Mouse (Mus musculus): ENCODE data around the gene Atp13a1. TPM values are rescaled to one million over a fixed set of nuclear protein-coding genes. Genes with fewer than 3 reads are reported as not detected.
A peak's percentile ranks its signal among the peaks of the same experiment; 100 is the strongest.

The Atp13a1 gene
- total RNA-seq (2014; fragmentation: Nextera tagmentation) (33.3 and 43.5 TPM in 2 replicates), total RNA-seq (2017) (18.5 and 19.1 TPM in 2 replicates)

GRCm38 (mm10) chr8:69790773-69791367 is at the start of gene Atp13a1, which contains the start of gene Zfp866:
TSS of gene Atp13a1 (plus strand) at chr8:69791163.
TSS of gene Zfp866 (minus strand) at chr8:69791178.
- peak; percentile 92 for ATAC-seq (replicated peaks; ENCODE audit: poor library complexity, severe bottlenecking)

GRCm38 (mm10) chr8:69741231-69741630 is 49.7 kb upstream of the Atp13a1 start:
- ATAC-seq (replicated peaks; ENCODE audit: poor library complexity, severe bottlenecking), result no peak

- peak; percentile 94 for ATAC-seq (replicated peaks; ENCODE audit: poor library complexity, severe bottlenecking)
Measured at GRCm38 (mm10) chr8:69749544-69750454, 41.2 kb upstream of the Atp13a1 start, which contains the start of gene Zfp963. TSS of gene Zfp963 (minus strand) at chr8:69749970.

GRCm38 (mm10) chr8:69752437-69752836 is 38.5 kb upstream of the Atp13a1 start:
- no peak for ATAC-seq (replicated peaks; ENCODE audit: poor library complexity, severe bottlenecking)

GRCm38 (mm10) chr8:69758316-69758715 is 32.6 kb upstream of the Atp13a1 start:
- no peak for ATAC-seq (replicated peaks; ENCODE audit: poor library complexity, severe bottlenecking)

- ATAC-seq (replicated peaks; ENCODE audit: poor library complexity, severe bottlenecking), result no peak
Measured at GRCm38 (mm10) chr8:69761814-69762445, 29.0 kb upstream of the Atp13a1 start.

- ATAC-seq (replicated peaks; ENCODE audit: poor library complexity, severe bottlenecking), result no peak
Measured at GRCm38 (mm10) chr8:69771221-69771620, 19.7 kb upstream of the Atp13a1 start.

GRCm38 (mm10) chr8:69772106-69772505 is 18.9 kb upstream of the Atp13a1 start:
- no peak for ATAC-seq (replicated peaks; ENCODE audit: poor library complexity, severe bottlenecking)

- ATAC-seq (replicated peaks; ENCODE audit: poor library complexity, severe bottlenecking), result peak; percentile 98
Measured at GRCm38 (mm10) chr8:69774503-69775148, 16.3 kb upstream of the Atp13a1 start, which contains the start of gene Gm20422. TSS of gene Gm20422 (minus strand) at chr8:69774886.

GRCm38 (mm10) chr8:69775149-69775534 is 15.8 kb upstream of the Atp13a1 start:
- peak; percentile 49 for ATAC-seq (replicated peaks; ENCODE audit: poor library complexity, severe bottlenecking)

- no peak for ATAC-seq (replicated peaks; ENCODE audit: poor library complexity, severe bottlenecking)
Measured at GRCm38 (mm10) chr8:69777111-69777510, 13.9 kb upstream of the Atp13a1 start.

GRCm38 (mm10) chr8:69789105-69789504 is 1.9 kb upstream of the Atp13a1 start:
- no peak for ATAC-seq (replicated peaks; ENCODE audit: poor library complexity, severe bottlenecking)

GRCm38 (mm10) chr8:69789731-69790130 is 1.2 kb upstream of the Atp13a1 start:
- ATAC-seq (replicated peaks; ENCODE audit: poor library complexity, severe bottlenecking), result no peak

- ATAC-seq (replicated peaks; ENCODE audit: poor library complexity, severe bottlenecking), result no peak
Measured at GRCm38 (mm10) chr8:69790364-69790763, 599 bp upstream of the Atp13a1 start.

GRCm38 (mm10) chr8:69791415-69792068 is 579 bp downstream of the Atp13a1 start:
- peak; percentile 20 for ATAC-seq (replicated peaks; ENCODE audit: poor library complexity, severe bottlenecking)

GRCm38 (mm10) chr8:69793666-69794065 is 2.7 kb downstream of the Atp13a1 start:
- no peak for ATAC-seq (replicated peaks; ENCODE audit: poor library complexity, severe bottlenecking)

GRCm38 (mm10) chr8:69794096-69794495 is 3.1 kb downstream of the Atp13a1 start:
- no peak for ATAC-seq (replicated peaks; ENCODE audit: poor library complexity, severe bottlenecking)

GRCm38 (mm10) chr8:69794901-69795300 is 3.9 kb downstream of the Atp13a1 start:
- ATAC-seq (replicated peaks; ENCODE audit: poor library complexity, severe bottlenecking), result no peak

GRCm38 (mm10) chr8:69796721-69797345 is 5.9 kb downstream of the Atp13a1 start:
- no peak for ATAC-seq (replicated peaks; ENCODE audit: poor library complexity, severe bottlenecking)
